Comparison of ENCODE assay signal across 13 mouse cellular contexts in genomic region chr5:96913711-96914110, GRCm38 (mm10).
A peak's percentile ranks its signal among the peaks of the same experiment; 100 is the strongest.
DNase-seq lines count a peak whose midpoint lies in the region; ATAC-seq and TF ChIP-seq lines count a peak whose summit lies in the region.
"Had no signal": no experiment of that assay in that cellular context is flagged by ENCODE, and none has a peak within 500 bp of the region (broad histone marks: within the 10 kb centered on the region; RNA-seq: fewer than 3 reads in every experiment).

No protein-coding gene starts in this region.

- WGBS in intestine, embryonic 15.5 days: 29% methylated on average over 1 of the region's 1 CpGs
- 68% methylated on average over 1 of the region's 1 CpGs for WGBS in intestine, postnatal 0 days
- WGBS in lung, embryonic 14.5 days: 30% methylated on average over 1 of the region's 1 CpGs
- 32% methylated on average over 1 of the region's 1 CpGs for WGBS in embryonic facial prominence, embryonic 15.5 days
- WGBS in liver, embryonic 15.5 days (ENCODE audit: insufficient replicate concordance): 49% methylated on average over 1 of the region's 1 CpGs
- 75% methylated on average over 1 of the region's 1 CpGs for WGBS in forebrain, embryonic 16.5 days

- no peaks in the 10 kb centered on the region for H3K27me3 ChIP-seq in intestine, embryonic 15.5 days (replicated peaks)
- H3K27me3 ChIP-seq in intestine, postnatal 0 days (replicated peaks; ENCODE audit: control insufficient read depth, insufficient read depth, low read length): no peaks in the 10 kb centered on the region
- no peaks in the 10 kb centered on the region for H3K27me3 ChIP-seq in lung, embryonic 14.5 days (ENCODE audit: insufficient read depth, low read length)
- H3K27me3 ChIP-seq in embryonic facial prominence, embryonic 15.5 days: no peaks in the 10 kb centered on the region
- no peaks in the 10 kb centered on the region for H3K27me3 ChIP-seq in liver, embryonic 15.5 days
- no peaks in the 10 kb centered on the region for H3K27me3 ChIP-seq in forebrain, embryonic 16.5 days (replicated peaks; ENCODE audit: control insufficient read depth, insufficient read depth, low read length)

- H3K4me1 ChIP-seq in intestine, embryonic 15.5 days (replicated peaks): peaks cover 11% of the 10 kb centered on the region
- H3K4me1 ChIP-seq in intestine, postnatal 0 days (replicated peaks; ENCODE audit: control insufficient read depth, insufficient read depth, low read length): peaks cover 3% of the 10 kb centered on the region
- H3K4me1 ChIP-seq in lung, embryonic 14.5 days (ENCODE audit: insufficient read depth): peaks cover 13% of the 10 kb centered on the region
- H3K4me1 ChIP-seq in embryonic facial prominence, embryonic 15.5 days: 0 out of 2 replicates have a peak, but pooled peaks cover 2% of the 10 kb centered on the region
- H3K4me1 ChIP-seq in liver, embryonic 15.5 days (replicated peaks): peaks cover 97% of the 10 kb centered on the region
- peaks cover 2% of the 10 kb centered on the region; the same call in 1 of the 2 replicates for H3K4me1 ChIP-seq in forebrain, embryonic 16.5 days (replicated peaks; ENCODE audit: control insufficient read depth, insufficient read depth, low read length)

- ATAC-seq in intestine, embryonic 15.5 days: no peak
- ATAC-seq in intestine, postnatal 0 days: no peak
- no peak for ATAC-seq in lung, embryonic 14.5 days (ENCODE audit: insufficient read depth)
- ATAC-seq in embryonic facial prominence, embryonic 15.5 days (ENCODE audit: insufficient number of reproducible peaks, low FRiP score, low TSS enrichment, low read depth): no peak
- ATAC-seq in liver, embryonic 15.5 days (ENCODE audit: insufficient read depth): no peak
- no peak for ATAC-seq in forebrain, embryonic 16.5 days

- no peaks in the 10 kb centered on the region for H3K36me3 ChIP-seq in intestine, embryonic 15.5 days
- H3K36me3 ChIP-seq in intestine, postnatal 0 days (ENCODE audit: control insufficient read depth, insufficient read depth): 0 out of 2 replicates have a peak, but pooled peaks cover 3% of the 10 kb centered on the region
- no peaks in the 10 kb centered on the region for H3K36me3 ChIP-seq in lung, embryonic 14.5 days (ENCODE audit: insufficient read depth)
- no peaks in the 10 kb centered on the region for H3K36me3 ChIP-seq in embryonic facial prominence, embryonic 15.5 days
- no peaks in the 10 kb centered on the region for H3K36me3 ChIP-seq in liver, embryonic 15.5 days (replicated peaks)
- H3K36me3 ChIP-seq in forebrain, embryonic 16.5 days (ENCODE audit: control insufficient read depth, insufficient read depth): no peaks in the 10 kb centered on the region
- H3K36me3 ChIP-seq: forebrain, embryonic 10.5 days had no signal

- no peak overlapping the region for H3K4me3 ChIP-seq in intestine, embryonic 15.5 days (replicated peaks)
- H3K4me3 ChIP-seq in intestine, postnatal 0 days (ENCODE audit: low read depth, low read length): no peak overlapping the region
- no peak overlapping the region for H3K4me3 ChIP-seq in lung, embryonic 14.5 days (ENCODE audit: low read depth, low read length)
- no peak overlapping the region for H3K4me3 ChIP-seq in embryonic facial prominence, embryonic 15.5 days (replicated peaks)
- no peak overlapping the region for H3K4me3 ChIP-seq in liver, embryonic 15.5 days (replicated peaks)
- H3K4me3 ChIP-seq in forebrain, embryonic 16.5 days (replicated peaks; ENCODE audit: low read length): no peak overlapping the region
- H3K4me3 ChIP-seq: forebrain, embryonic 10.5 days had no signal

- 0 out of 2 replicates have a peak overlapping the region, but pooled peaks have one; percentile 32 for H3K27ac ChIP-seq in intestine, embryonic 15.5 days
- no peak overlapping the region for H3K27ac ChIP-seq in intestine, postnatal 0 days (ENCODE audit: low read depth, low read length)
- peak overlapping the region; percentile 33; the same call in 1 of the 2 replicates for H3K27ac ChIP-seq in lung, embryonic 14.5 days (ENCODE audit: low read depth)
- H3K27ac ChIP-seq in embryonic facial prominence, embryonic 15.5 days (replicated peaks): 0 out of 2 replicates have a peak overlapping the region, but pooled peaks have one; percentile 17
- peak overlapping the region; percentile 94 for H3K27ac ChIP-seq in liver, embryonic 15.5 days (replicated peaks)
- H3K27ac ChIP-seq in forebrain, embryonic 16.5 days (ENCODE audit: low read length): no peak overlapping the region

- TF ChIP-seq CTCF in intestine, postnatal 0 days (IDR thresholded peaks at IDR 0.05; ENCODE audit: low read depth): no peak
- TF ChIP-seq CTCF in lung, embryonic 14.5 days (IDR thresholded peaks at IDR 0.05; ENCODE audit: low read depth): no peak

- no peak overlapping the region for H3K9ac ChIP-seq in intestine, embryonic 15.5 days
- no peak overlapping the region for H3K9ac ChIP-seq in intestine, postnatal 0 days (ENCODE audit: low read depth, low read length)
- no peak overlapping the region for H3K9ac ChIP-seq in lung, embryonic 14.5 days
- H3K9ac ChIP-seq in embryonic facial prominence, embryonic 15.5 days: no peak overlapping the region
- H3K9ac ChIP-seq in liver, embryonic 15.5 days: peak overlapping the region; percentile 33
- H3K9ac ChIP-seq in forebrain, embryonic 16.5 days (replicated peaks; ENCODE audit: low read depth, low read length): no peak overlapping the region

- H3K4me2 ChIP-seq in intestine, embryonic 15.5 days (replicated peaks): no peak overlapping the region
- H3K4me2 ChIP-seq in intestine, postnatal 0 days (replicated peaks; ENCODE audit: low read depth): no peak overlapping the region
- H3K4me2 ChIP-seq in lung, embryonic 14.5 days: no peak overlapping the region
- no peak overlapping the region for H3K4me2 ChIP-seq in embryonic facial prominence, embryonic 15.5 days (replicated peaks)
- no peak overlapping the region for H3K4me2 ChIP-seq in liver, embryonic 15.5 days
- H3K4me2 ChIP-seq in forebrain, embryonic 16.5 days (ENCODE audit: low read length): no peak overlapping the region

- no peaks in the 10 kb centered on the region for H3K9me3 ChIP-seq in intestine, embryonic 15.5 days
- no peaks in the 10 kb centered on the region for H3K9me3 ChIP-seq in intestine, postnatal 0 days (ENCODE audit: control insufficient read depth)
- H3K9me3 ChIP-seq in lung, embryonic 14.5 days (ENCODE audit: low read depth, low read length): no peaks in the 10 kb centered on the region
- H3K9me3 ChIP-seq in embryonic facial prominence, embryonic 15.5 days (replicated peaks): no peaks in the 10 kb centered on the region
- H3K9me3 ChIP-seq in liver, embryonic 15.5 days (replicated peaks): no peaks in the 10 kb centered on the region
- no peaks in the 10 kb centered on the region for H3K9me3 ChIP-seq in forebrain, embryonic 16.5 days (ENCODE audit: control insufficient read depth, low read length)
- H3K9me3 ChIP-seq: forebrain, embryonic 10.5 days had no signal

- DNase-seq in lung, embryonic 14.5 days: peak; percentile 18
- no peak for DNase-seq in lung, adult 18-20 months
- no peak for DNase-seq in adrenal gland, adult (ENCODE audit: inconsistent age in 2 of 2, low spot score in 1 of 2)
- DNase-seq: adrenal gland, postnatal 36 days; cerebellum, adult 2 months; heart, postnatal 14 days; thymus, adult 18-20 months had no signal

Comparison
In these comparisons a context has a peak if more than half of its experiments do, and no peak if none do; other contexts are left out.
1. H3K27ac ChIP-seq: peak in intestine, embryonic 15.5 days (single experiment), lung, embryonic 14.5 days (single experiment), embryonic facial prominence, embryonic 15.5 days (single experiment) and liver, embryonic 15.5 days (single experiment); none in intestine, postnatal 0 days (single experiment) and forebrain, embryonic 16.5 days (single experiment).